Mouse (Mus musculus): Measurements from ENCODE around the gene Mymk. TPM values are rescaled to one million over a fixed set of nuclear protein-coding genes. Genes with fewer than 3 reads are reported as not detected.

The Mymk gene
- polyA plus RNA-seq (2014; fragmentation: Nextera tagmentation; extraction: Ambion mirVana): 0.12 and 0.13 TPM in 2 replicates

DNA sequence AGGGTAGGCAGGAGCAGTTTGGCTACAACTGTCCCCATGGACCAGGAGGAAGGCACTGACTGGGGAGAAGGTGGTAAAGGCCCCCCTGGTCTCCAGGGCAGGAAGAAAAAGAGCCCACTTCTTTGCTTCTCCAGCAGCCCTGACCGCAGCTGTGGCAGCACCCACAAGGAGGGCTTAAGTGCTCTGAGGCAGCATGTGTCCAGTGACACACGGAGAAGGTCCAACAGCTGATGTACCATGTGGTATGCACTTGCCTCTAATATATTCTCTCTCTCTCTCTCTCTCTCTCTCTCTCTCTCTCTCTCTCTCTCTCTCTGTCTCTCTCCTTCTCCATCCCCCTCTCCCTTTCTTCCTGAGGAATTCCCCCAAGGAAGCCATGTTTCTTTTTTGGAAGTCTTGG is at the start of gene Mymk:
Mymk (minus strand) TSS at position 202 of the 400 bp plus-strand sequence.
- Histone ChIP-seq H3K9ac (ENCODE audit: low read depth, low read length) (no peak within 1 kb of the TSS), H3K4me2 (no peak within 1 kb of the TSS), H3K27ac (ENCODE audit: low read depth, low read length) (no peak within 1 kb of the TSS), H3K4me3 (ENCODE audit: low read depth, low read length) (no peak within 1 kb of the TSS), H3K9me3 (ENCODE audit: control insufficient read depth, low read length) (no peaks in the 10 kb centered on the region), H3K4me1 (replicated peaks; ENCODE audit: control insufficient read depth, insufficient read depth, low read length) (no peaks in the 10 kb centered on the region; the same call in 1 of the 2 replicates), H3K36me3 (ENCODE audit: control insufficient read depth, insufficient read depth, low read length) (no peaks in the 10 kb centered on the region), H3K27me3 (replicated peaks; ENCODE audit: control insufficient read depth, insufficient read depth, low read length) (no peaks in the 10 kb centered on the region)
- WGBS: 86% methylated on average over 2 of the region's 2 CpGs
- no peak for ATAC-seq (replicated peaks; ENCODE audit: low FRiP score)
- DNase-seq (ENCODE audit: low spot score): no peak

GRCm38 (mm10) chr2:27120241-27120641 is 48.3 kb upstream of the Mymk start:
- 80% methylated on average over 8 of the region's 8 CpGs for WGBS
- Histone ChIP-seq H3K4me1 (replicated peaks; ENCODE audit: control insufficient read depth, insufficient read depth, low read length) (no peaks in the 10 kb centered on the region; the same call in 1 of the 2 replicates), H3K4me3 (ENCODE audit: low read depth, low read length) (no peak overlapping the region), H3K36me3 (ENCODE audit: control insufficient read depth, insufficient read depth, low read length) (no peaks in the 10 kb centered on the region), H3K27me3 (replicated peaks; ENCODE audit: control insufficient read depth, insufficient read depth, low read length) (no peaks in the 10 kb centered on the region; the same call in 1 of the 2 replicates), H3K9ac (ENCODE audit: low read depth, low read length) (no peak overlapping the region), H3K4me2 (no peak overlapping the region), H3K27ac (ENCODE audit: low read depth, low read length) (no peak overlapping the region), H3K9me3 (ENCODE audit: control insufficient read depth, low read length) (no peaks in the 10 kb centered on the region)
- DNase-seq (ENCODE audit: low spot score): no peak
- ATAC-seq (replicated peaks; ENCODE audit: low FRiP score): no peak

GRCm38 (mm10) chr2:27119766-27120165 is 47.8 kb upstream of the Mymk start:
- no peaks in the 10 kb centered on the region; the same call in 1 of the 2 replicates for H3K27me3 ChIP-seq (replicated peaks; ENCODE audit: control insufficient read depth, insufficient read depth, low read length)

GRCm38 (mm10) chr2:27118452-27118851 is 46.5 kb upstream of the Mymk start:
- no peak overlapping the region for H3K4me3 ChIP-seq (ENCODE audit: low read depth, low read length)
- no peak overlapping the region for H3K27ac ChIP-seq (ENCODE audit: low read depth, low read length)
- no peak overlapping the region for H3K4me2 ChIP-seq
- no peak overlapping the region for H3K9ac ChIP-seq (ENCODE audit: low read depth, low read length)
- DNase-seq (ENCODE audit: low spot score) (no peak), ATAC-seq (replicated peaks; ENCODE audit: low FRiP score) (no peak)
- no peaks in the 10 kb centered on the region for H3K9me3 ChIP-seq (ENCODE audit: control insufficient read depth, low read length)
- H3K4me1 ChIP-seq (replicated peaks; ENCODE audit: control insufficient read depth, insufficient read depth, low read length): no peaks in the 10 kb centered on the region; the same call in 1 of the 2 replicates
- no peaks in the 10 kb centered on the region; the same call in 1 of the 2 replicates for H3K27me3 ChIP-seq (replicated peaks; ENCODE audit: control insufficient read depth, insufficient read depth, low read length)
- no peaks in the 10 kb centered on the region for H3K36me3 ChIP-seq (ENCODE audit: control insufficient read depth, insufficient read depth, low read length)
- WGBS: 51% methylated on average over 4 of the region's 4 CpGs

More at GRCm38 (mm10) chr2:27119766-27120165, 47.8 kb upstream of the Mymk start:
- Histone ChIP-seq H3K4me1 (replicated peaks; ENCODE audit: control insufficient read depth, insufficient read depth, low read length) (no peaks in the 10 kb centered on the region; the same call in 1 of the 2 replicates), H3K9ac (ENCODE audit: low read depth, low read length) (no peak overlapping the region), H3K4me3 (ENCODE audit: low read depth, low read length) (no peak overlapping the region), H3K36me3 (ENCODE audit: control insufficient read depth, insufficient read depth, low read length) (no peaks in the 10 kb centered on the region), H3K27ac (ENCODE audit: low read depth, low read length) (no peak overlapping the region), H3K9me3 (ENCODE audit: control insufficient read depth, low read length) (no peaks in the 10 kb centered on the region), H3K4me2 (no peak overlapping the region)
- DNase-seq (ENCODE audit: low spot score) (no peak), ATAC-seq (replicated peaks; ENCODE audit: low FRiP score) (no peak)
- 80% methylated on average over 2 of the region's 2 CpGs for WGBS

GRCm38 (mm10) chr2:27114169-27114568 is 42.2 kb upstream of the Mymk start:
- Histone ChIP-seq H3K4me2 (no peak overlapping the region), H3K9me3 (ENCODE audit: control insufficient read depth, low read length) (no peaks in the 10 kb centered on the region), H3K36me3 (ENCODE audit: control insufficient read depth, insufficient read depth, low read length) (no peaks in the 10 kb centered on the region), H3K9ac (ENCODE audit: low read depth, low read length) (no peak overlapping the region), H3K27me3 (replicated peaks; ENCODE audit: control insufficient read depth, insufficient read depth, low read length) (no peaks in the 10 kb centered on the region; the same call in 1 of the 2 replicates), H3K27ac (ENCODE audit: low read depth, low read length) (no peak overlapping the region), H3K4me1 (replicated peaks; ENCODE audit: control insufficient read depth, insufficient read depth, low read length) (no peaks in the 10 kb centered on the region), H3K4me3 (ENCODE audit: low read depth, low read length) (no peak overlapping the region)
- no peak for DNase-seq (ENCODE audit: low spot score)
- no peak for ATAC-seq (replicated peaks; ENCODE audit: low FRiP score)
- WGBS: 83% methylated on average over 10 of the region's 10 CpGs

GRCm38 (mm10) chr2:27112585-27112984 is 40.6 kb upstream of the Mymk start:
- Histone ChIP-seq H3K4me2 (no peak overlapping the region), H3K27ac (ENCODE audit: low read depth, low read length) (no peak overlapping the region), H3K9me3 (ENCODE audit: control insufficient read depth, low read length) (no peaks in the 10 kb centered on the region), H3K27me3 (replicated peaks; ENCODE audit: control insufficient read depth, insufficient read depth, low read length) (no peaks in the 10 kb centered on the region; the same call in 1 of the 2 replicates), H3K9ac (ENCODE audit: low read depth, low read length) (no peak overlapping the region), H3K4me1 (replicated peaks; ENCODE audit: control insufficient read depth, insufficient read depth, low read length) (no peaks in the 10 kb centered on the region), H3K4me3 (ENCODE audit: low read depth, low read length) (no peak overlapping the region), H3K36me3 (ENCODE audit: control insufficient read depth, insufficient read depth, low read length) (no peaks in the 10 kb centered on the region)
- DNase-seq (ENCODE audit: low spot score): no peak
- no peak for ATAC-seq (replicated peaks; ENCODE audit: low FRiP score)
- WGBS: 83% methylated on average over 20 of the region's 20 CpGs

- Histone ChIP-seq H3K4me2 (no peak overlapping the region), H3K36me3 (ENCODE audit: control insufficient read depth, insufficient read depth, low read length) (no peaks in the 10 kb centered on the region)
- no peak for ATAC-seq (replicated peaks; ENCODE audit: low FRiP score)
Measured at GRCm38 (mm10) chr2:27109052-27109451, 37.1 kb upstream of the Mymk start.

DNA sequence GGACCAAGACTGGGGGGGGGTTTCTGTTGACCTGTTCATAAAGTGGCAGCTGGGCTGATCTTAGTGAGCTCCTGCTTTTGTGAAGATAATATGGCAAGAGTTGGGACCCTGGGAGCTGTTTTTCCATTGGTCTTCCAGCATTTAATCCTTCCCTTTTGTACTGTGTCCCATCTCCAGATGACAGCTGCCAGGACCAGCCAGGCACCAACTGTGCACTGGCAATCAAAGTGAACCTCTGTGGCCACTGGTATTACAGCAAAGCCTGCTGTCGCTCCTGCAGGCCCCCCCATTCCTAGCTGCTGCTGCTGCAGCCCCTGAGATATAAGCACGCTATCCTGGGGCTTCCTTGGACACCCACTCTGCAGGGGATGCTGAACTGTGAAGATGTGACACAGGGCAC is 36.2 kb upstream of the Mymk start:
- no peak for ATAC-seq (replicated peaks; ENCODE audit: low FRiP score)
- WGBS: 63% methylated on average over 2 of the region's 2 CpGs

More at GRCm38 (mm10) chr2:27109052-27109451, 37.1 kb upstream of the Mymk start:
- Histone ChIP-seq H3K9me3 (ENCODE audit: control insufficient read depth, low read length) (no peaks in the 10 kb centered on the region), H3K9ac (ENCODE audit: low read depth, low read length) (no peak overlapping the region), H3K27ac (ENCODE audit: low read depth, low read length) (no peak overlapping the region), H3K4me3 (ENCODE audit: low read depth, low read length) (no peak overlapping the region), H3K4me1 (replicated peaks; ENCODE audit: control insufficient read depth, insufficient read depth, low read length) (0 out of 2 replicates have a peak, but pooled peaks cover 2% of the 10 kb centered on the region), H3K27me3 (replicated peaks; ENCODE audit: control insufficient read depth, insufficient read depth, low read length) (no peaks in the 10 kb centered on the region; the same call in 1 of the 2 replicates)
- DNase-seq (ENCODE audit: low spot score): no peak
- 81% methylated on average over 5 of the region's 5 CpGs for WGBS

GRCm38 (mm10) chr2:27106816-27107215 is 34.8 kb upstream of the Mymk start:
- Histone ChIP-seq H3K9ac (ENCODE audit: low read depth, low read length) (no peak overlapping the region), H3K4me3 (ENCODE audit: low read depth, low read length) (no peak overlapping the region), H3K9me3 (ENCODE audit: control insufficient read depth, low read length) (no peaks in the 10 kb centered on the region), H3K4me1 (replicated peaks; ENCODE audit: control insufficient read depth, insufficient read depth, low read length) (0 out of 2 replicates have a peak, but pooled peaks cover 2% of the 10 kb centered on the region), H3K4me2 (no peak overlapping the region), H3K27me3 (replicated peaks; ENCODE audit: control insufficient read depth, insufficient read depth, low read length) (no peaks in the 10 kb centered on the region; the same call in 1 of the 2 replicates), H3K27ac (ENCODE audit: low read depth, low read length) (no peak overlapping the region), H3K36me3 (ENCODE audit: control insufficient read depth, insufficient read depth, low read length) (no peaks in the 10 kb centered on the region)
- WGBS: 51% methylated on average over 3 of the region's 3 CpGs
- DNase-seq (ENCODE audit: low spot score): no peak
- ATAC-seq (replicated peaks; ENCODE audit: low FRiP score): no peak

More for the DNA sequence above, 36.2 kb upstream of the Mymk start:
- Histone ChIP-seq H3K36me3 (ENCODE audit: control insufficient read depth, insufficient read depth, low read length) (no peaks in the 10 kb centered on the region), H3K4me1 (replicated peaks; ENCODE audit: control insufficient read depth, insufficient read depth, low read length) (0 out of 2 replicates have a peak, but pooled peaks cover 2% of the 10 kb centered on the region), H3K4me2 (no peak overlapping the region), H3K4me3 (ENCODE audit: low read depth, low read length) (no peak overlapping the region), H3K27ac (ENCODE audit: low read depth, low read length) (no peak overlapping the region), H3K9ac (ENCODE audit: low read depth, low read length) (no peak overlapping the region), H3K27me3 (replicated peaks; ENCODE audit: control insufficient read depth, insufficient read depth, low read length) (no peaks in the 10 kb centered on the region; the same call in 1 of the 2 replicates), H3K9me3 (ENCODE audit: control insufficient read depth, low read length) (no peaks in the 10 kb centered on the region)
- DNase-seq (ENCODE audit: low spot score): no peak
